Mouse (Mus musculus) embryonic facial prominence, embryonic 11.5 days (tissue): ENCODE data around the gene Art3. TPM values are rescaled to one million over a fixed set of nuclear protein-coding genes. Genes with fewer than 3 reads are reported as not detected.

Experiments
- ATAC-seq: fragments of 200-750 bp; cut with Nextera tagmentation; replicated peaks from 2 replicates; pipeline ENCODE4 v1.8.0; 2017; ENCODE audit warnings: low read depth; ENCODE audit not compliant: insufficient number of reproducible peaks, low FRiP score, low TSS enrichment
- DNase-seq: peaks from one replicate; pipeline ENCODE4 v3.0.0-alpha.2; 2015; ENCODE audit warnings: low spot score
- H3K27ac ChIP-seq: fragments of 300-500 bp; sonication (generic); replicated peaks from 2 replicates; pipeline ENCODE4 v1.5.1; 2014; ENCODE audit warnings: mild to moderate bottlenecking, low read depth, low read length, control low read depth
- H3K27me3 ChIP-seq: fragments of 300-500 bp; sonication (generic); 2 replicates; pipeline ENCODE4 v1.6.1; 2014; ENCODE audit warnings: mild to moderate bottlenecking, low read length, moderate library complexity, mixed read lengths; ENCODE audit not compliant: control insufficient read depth, insufficient read depth
- H3K36me3 ChIP-seq: fragments of 300-500 bp; sonication (generic); replicated peaks from 2 replicates; pipeline ENCODE4 v1.6.1; 2014; ENCODE audit warnings: low read depth, mild to moderate bottlenecking, low read length, moderate library complexity, mixed read lengths; ENCODE audit not compliant: control insufficient read depth, insufficient read depth
- H3K4me1 ChIP-seq: fragments of 300-500 bp; sonication (generic); 2 replicates; pipeline ENCODE4 v1.6.1; 2014; ENCODE audit warnings: low read length, mixed read lengths; ENCODE audit not compliant: control insufficient read depth, insufficient read depth
- H3K4me2 ChIP-seq: fragments of 300-500 bp; sonication (generic); 2 replicates; pipeline ENCODE4 v1.6.1; 2014; ENCODE audit warnings: low read depth, mild to moderate bottlenecking, control low read depth, low read length, moderate library complexity
- H3K4me3 ChIP-seq: fragments of 300-500 bp; sonication (generic); 2 replicates; pipeline ENCODE4 v1.5.1; 2014; ENCODE audit warnings: low read depth, low read length, control low read depth
- H3K9ac ChIP-seq: fragments of 300-500 bp; sonication (generic); replicated peaks from 2 replicates; pipeline ENCODE4 v1.6.1; 2014; ENCODE audit warnings: mild to moderate bottlenecking, control low read depth, low read length
- H3K9me3 ChIP-seq: fragments of 300-500 bp; sonication (generic); replicated peaks from 2 replicates; pipeline ENCODE4 v1.6.1; 2016; ENCODE audit warnings: mild to moderate bottlenecking, low read length, inconsistent platforms, mixed read lengths; ENCODE audit not compliant: control insufficient read depth
- WGBS: fragments of 180-500 bp; shearing (Covaris S2); extraction: QIAGEN DNeasy Blood & Tissue Kit; methylation state at CpG from one replicate; pipeline ENCODE4 v1.1.7; 2014; 5-methylcytosine and 5-hydroxymethylcytosine counted together
- polyA plus RNA-seq: library from polyadenylated mRNA; unstranded; fragments of >200 nt; fragmentation: Nextera tagmentation; extraction: Ambion mirVana; gene quantifications from 2 replicates; pipeline ENCODE4 v1.2.1, GENCODE M21; 2014

Art3 gene
- polyA plus RNA-seq, 1 experiment from 2014 or later = 1.4 TPM

- no peak overlapping the region for H3K27ac ChIP-seq
- ATAC-seq (no peak), DNase-seq (no peak)
- H3K27me3 ChIP-seq = no peaks in the 10 kb centered on the region
- no peak overlapping the region for H3K4me3 ChIP-seq
- no peaks in the 10 kb centered on the region for H3K9me3 ChIP-seq
- H3K4me2 ChIP-seq = no peak overlapping the region
- 76% methylated on average over 7 of the region's 7 CpGs for WGBS
- H3K4me1 ChIP-seq = no peaks in the 10 kb centered on the region
- H3K36me3 ChIP-seq = peaks cover 2% of the 10 kb centered on the region
- H3K9ac ChIP-seq = no peak overlapping the region
Observed at GRCm38 (mm10) chr5:92411461-92412140, 80.0 kb downstream of the Art3 start.

- ATAC-seq (peak; percentile 48), DNase-seq (no peak)
- peaks cover 5% of the 10 kb centered on the region for H3K36me3 ChIP-seq
- H3K4me2 ChIP-seq = no peak overlapping the region
- H3K4me3 ChIP-seq = no peak overlapping the region
- no peaks in the 10 kb centered on the region for H3K9me3 ChIP-seq
- no peak overlapping the region for H3K9ac ChIP-seq
- H3K27me3 ChIP-seq = no peaks in the 10 kb centered on the region
- WGBS = 78% methylated on average over 11 of the region's 11 CpGs
- H3K4me1 ChIP-seq = no peaks in the 10 kb centered on the region
- H3K27ac ChIP-seq = no peak overlapping the region
Observed at GRCm38 (mm10) chr5:92413271-92413981, 81.8 kb downstream of the Art3 start.

- no peaks in the 10 kb centered on the region for H3K9me3 ChIP-seq
- no peak overlapping the region for H3K27ac ChIP-seq
- H3K27me3 ChIP-seq = no peaks in the 10 kb centered on the region
- H3K4me2 ChIP-seq = no peak overlapping the region
- no peak overlapping the region for H3K4me3 ChIP-seq
- H3K9ac ChIP-seq = no peak overlapping the region
- DNase-seq = no peak
- peaks cover 5% of the 10 kb centered on the region for H3K36me3 ChIP-seq
- H3K4me1 ChIP-seq = no peaks in the 10 kb centered on the region
- ATAC-seq = no peak
- 84% methylated on average over 8 of the region's 8 CpGs for WGBS
Observed at GRCm38 (mm10) chr5:92413982-92414375, 82.4 kb downstream of the Art3 start.

GRCm38 (mm10) chr5:92424126-92424525 is 92.5 kb downstream of the Art3 start:
- Histone ChIP-seq H3K27ac (no peak overlapping the region), H3K9ac (no peak overlapping the region), H3K4me1 (no peaks in the 10 kb centered on the region), H3K4me3 (no peak overlapping the region), H3K36me3 (peaks cover 4% of the 10 kb centered on the region), H3K9me3 (no peaks in the 10 kb centered on the region), H3K27me3 (no peaks in the 10 kb centered on the region), H3K4me2 (no peak overlapping the region)
- ATAC-seq = no peak
- WGBS = 97% methylated on average over 11 of the region's 11 CpGs
- no peak for DNase-seq

- no peak for ATAC-seq
- no peak overlapping the region for H3K4me3 ChIP-seq
- 91% methylated on average over 5 of the region's 5 CpGs for WGBS
- H3K9ac ChIP-seq = no peak overlapping the region
- DNase-seq = no peak
- H3K4me1 ChIP-seq = no peaks in the 10 kb centered on the region
- H3K27ac ChIP-seq = no peak overlapping the region
- H3K27me3 ChIP-seq = no peaks in the 10 kb centered on the region
- H3K36me3 ChIP-seq = peaks cover 4% of the 10 kb centered on the region; the same call in 1 of the 2 replicates
- H3K4me2 ChIP-seq = no peak overlapping the region
- H3K9me3 ChIP-seq = no peaks in the 10 kb centered on the region
Observed at GRCm38 (mm10) chr5:92430723-92431122, 99.1 kb downstream of the Art3 start.

GRCm38 (mm10) chr5:92431611-92432010 is 100.0 kb downstream of the Art3 start:
- 85% methylated on average over 7 of the region's 7 CpGs for WGBS
- no peak for ATAC-seq

GRCm38 (mm10) chr5:92434070-92434469 is 102.4 kb downstream of the Art3 start:
- no peak for DNase-seq
- H3K36me3 ChIP-seq = no peaks in the 10 kb centered on the region
- peak overlapping the region; percentile 91 for H3K9ac ChIP-seq
- H3K4me1 ChIP-seq = no peaks in the 10 kb centered on the region
- H3K4me2 ChIP-seq = peak overlapping the region; percentile 69
- peak overlapping the region; percentile 72; the same call in 1 of the 2 replicates for H3K27ac ChIP-seq
- no peaks in the 10 kb centered on the region for H3K9me3 ChIP-seq
- WGBS = 1% methylated on average over 12 of the region's 12 CpGs
- ATAC-seq = no peak
- peak overlapping the region; percentile 87 for H3K4me3 ChIP-seq
- no peaks in the 10 kb centered on the region for H3K27me3 ChIP-seq

More at GRCm38 (mm10) chr5:92431611-92432010, 100.0 kb downstream of the Art3 start:
- H3K4me3 ChIP-seq = no peak overlapping the region
- H3K36me3 ChIP-seq = peaks cover 4% of the 10 kb centered on the region; the same call in 1 of the 2 replicates
- H3K4me1 ChIP-seq = no peaks in the 10 kb centered on the region
- no peak for DNase-seq
- H3K27ac ChIP-seq = no peak overlapping the region
- H3K27me3 ChIP-seq = no peaks in the 10 kb centered on the region
- H3K9ac ChIP-seq = no peak overlapping the region
- H3K9me3 ChIP-seq = no peaks in the 10 kb centered on the region
- no peak overlapping the region for H3K4me2 ChIP-seq

GRCm38 (mm10) chr5:92434571-92434985 is 103.0 kb downstream of the Art3 start:
- no peaks in the 10 kb centered on the region for H3K36me3 ChIP-seq
- H3K4me3 ChIP-seq = peak overlapping the region; percentile 87
- H3K9me3 ChIP-seq = no peaks in the 10 kb centered on the region
- WGBS = 0% methylated on average over 20 of the region's 39 CpGs
- H3K4me1 ChIP-seq = no peaks in the 10 kb centered on the region
- ATAC-seq (peak; percentile 78), DNase-seq (peak; percentile 61)
- peak overlapping the region; percentile 91 for H3K9ac ChIP-seq
- peak overlapping the region; percentile 72 for H3K27ac ChIP-seq
- no peaks in the 10 kb centered on the region for H3K27me3 ChIP-seq
- peak overlapping the region; percentile 69 for H3K4me2 ChIP-seq
